Mouse (Mus musculus): ENCODE data around the gene Polg.

GRCm38 (mm10) chr7:79507756-79508155, 41.6 kb upstream of the Polg start:
- no peak for TF ChIP-seq CTCF (IDR thresholded peaks at IDR 0.05; ENCODE audit: low read depth, low read length)
- TF ChIP-seq GATA1 (IDR thresholded peaks at IDR 0.05; ENCODE audit: borderline replicate concordance, low read length): no peak
